Mouse (Mus musculus) cerebellum, adult 2 months (tissue): ENCODE results near the gene Satb2.

Experiments used
- CTCF ChIP-seq: fragments of 200-500 bp; IDR thresholded peaks from 2 replicates; pipeline ENCODE4 v1.5.1; 2011; ENCODE audit warnings: low read depth, mild to moderate bottlenecking, control low read depth, low read length, moderate library complexity, borderline replicate concordance; ENCODE audit not compliant: insufficient read depth
- POLR2A ChIP-seq: fragments of 200-500 bp; IDR thresholded peaks from 2 replicates; pipeline ENCODE4 v1.6.1; 2011; ENCODE audit warnings: low read length, control low read depth, borderline replicate concordance; ENCODE audit not compliant: insufficient read depth

DNA sequence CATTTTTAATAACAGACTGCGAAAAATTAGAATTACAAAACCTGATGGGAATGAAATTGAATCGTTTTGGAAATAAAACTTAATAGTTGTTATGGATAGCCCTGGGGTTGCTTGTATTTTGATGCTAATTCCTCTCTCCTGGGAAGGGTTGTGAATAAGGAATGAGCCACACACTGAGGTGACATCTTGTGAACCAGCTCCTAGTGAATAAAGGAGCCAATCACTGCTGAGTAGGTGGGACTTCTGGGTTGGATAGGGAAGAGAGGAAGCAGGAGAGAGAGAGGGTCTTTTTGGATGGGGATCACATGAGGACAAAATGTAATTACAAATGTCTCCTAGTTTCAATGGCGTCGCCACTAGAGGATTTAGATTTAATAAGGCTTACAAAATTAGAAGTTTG, 30.7 kb upstream of the Satb2 start:
- TF ChIP-seq CTCF = no peak
- no peak for TF ChIP-seq POLR2A
